Mouse (Mus musculus) natural killer cell, adult 2 months (primary cell): ENCODE measurements at regions not wholly inside any gene's neighbourhood (a gene's known extent, or its start where the extent isn't known, plus 50 kb on each side); places are given as distances from the start of the nearest gene placed in this dataset.

Source experiments
- DNase-seq, 2 experiments: peaks; one replicate each; pipeline ENCODE4 v3.0.0; 2022; ENCODE audit warnings: low spot score in 2 of 2

GRCm38 (mm10) chr3:41360231-41360630, 195.3 kb upstream of the Jade1 start:
- no peak for DNase-seq

GRCm38 (mm10) chr3:41359458-41359857, 196.1 kb upstream of the Jade1 start:
- no peak for DNase-seq

- no peak for DNase-seq
These were observed 202.5 kb upstream of the Jade1 start for GRCm38 (mm10) chr3:41353021-41353420.

GRCm38 (mm10) chr3:41351786-41352185, 203.7 kb upstream of the Jade1 start:
- no peak for DNase-seq

- no peak for DNase-seq
These were observed 204.3 kb upstream of the Jade1 start for GRCm38 (mm10) chr3:41351091-41351685.

- DNase-seq: no peak
These were observed 205.2 kb upstream of the Jade1 start for GRCm38 (mm10) chr3:41350331-41350730.

GRCm38 (mm10) chr3:41348795-41349194, 206.7 kb upstream of the Jade1 start:
- peak; percentile 2 to 44 for DNase-seq

- no peak for DNase-seq
These were observed 208.7 kb upstream of the Jade1 start for GRCm38 (mm10) chr3:41346863-41347262.

GRCm38 (mm10) chr3:41343431-41343830, 212.1 kb upstream of the Jade1 start:
- DNase-seq: no peak

- DNase-seq: no peak
These were observed 223.1 kb upstream of the Jade1 start for GRCm38 (mm10) chr3:41332481-41332880.

GRCm38 (mm10) chr3:41330356-41330755, 225.2 kb upstream of the Jade1 start:
- DNase-seq: no peak

GRCm38 (mm10) chr3:41328828-41329227, 226.7 kb upstream of the Jade1 start:
- DNase-seq: no peak

GRCm38 (mm10) chr3:41326211-41327104, 229.1 kb upstream of the Jade1 start:
- no peak for DNase-seq

- DNase-seq: peak in 1 of 2 experiments; percentile 1
These were observed 233.7 kb upstream of the Jade1 start for GRCm38 (mm10) chr3:41321808-41322207.

GRCm38 (mm10) chr3:41319214-41319856, 236.2 kb upstream of the Jade1 start:
- no peak for DNase-seq

- DNase-seq: no peak
These were observed 235.6 kb upstream of the Pgrmc2 start for GRCm38 (mm10) chr3:41318232-41319131.

- no peak for DNase-seq
These were observed 234.3 kb upstream of the Pgrmc2 start for GRCm38 (mm10) chr3:41317170-41317569.

- no peak for DNase-seq
These were observed 229.6 kb upstream of the Pgrmc2 start for GRCm38 (mm10) chr3:41312492-41312891.

- DNase-seq: no peak
These were observed 224.7 kb upstream of the Pgrmc2 start for GRCm38 (mm10) chr3:41307400-41308028.

- DNase-seq: no peak
These were observed 220.0 kb upstream of the Pgrmc2 start for GRCm38 (mm10) chr3:41302805-41303204.

GRCm38 (mm10) chr3:41298776-41299175, 215.9 kb upstream of the Pgrmc2 start:
- DNase-seq: no peak
